Mouse (Mus musculus) CH12.LX (cell line): Measurements from ENCODE around the gene Magi2. TPM values are rescaled to one million over a fixed set of nuclear protein-coding genes. Genes with fewer than 3 reads are reported as not detected.

ENCODE experiments used
- DNase-seq: peaks from one replicate; pipeline ENCODE4 v3.0.0-alpha.2; 2013; ENCODE audit errors: extremely low read depth
- H3K27ac ChIP-seq: 2 replicates; pipeline ENCODE4 v1.5.1; 2012; ENCODE audit warnings: low read depth, mild to moderate bottlenecking, control low read depth, moderate library complexity; ENCODE audit not compliant: insufficient read depth
- H3K27me3 ChIP-seq: replicated peaks from 2 replicates; pipeline ENCODE3; 2012; ENCODE audit warnings: inconsistent platforms
- H3K36me3 ChIP-seq, 2 experiments: replicated peaks in 1 of 2; 2 replicates each; pipeline versions ENCODE3 to v1.6.1; 2012; ENCODE audit warnings: inconsistent platforms in 1 of 2, low read length in 1 of 2, mild to moderate bottlenecking in 1 of 2, mixed read lengths in 1 of 2, moderate library complexity in 1 of 2; ENCODE audit not compliant: control insufficient read depth in 1 of 2, insufficient read depth in 1 of 2
- H3K4me1 ChIP-seq, 2 experiments: 2 replicates each; pipeline ENCODE4 v1.6.1; 2012; ENCODE audit warnings: inconsistent platforms in 1 of 2, moderate library complexity in 1 of 2; ENCODE audit not compliant: insufficient read depth in 2 of 2, control insufficient read depth in 1 of 2
- H3K4me2 ChIP-seq: 2 replicates; pipeline ENCODE4 v1.6.1; 2012; ENCODE audit warnings: low read depth, mild to moderate bottlenecking, control low read depth; ENCODE audit not compliant: poor library complexity, insufficient read depth, severe bottlenecking
- H3K4me3 ChIP-seq, 3 experiments: fragments of 150-350 bp in 1 of 3; sonication (generic) in 1 of 3; replicated peaks in 1 of 3; 2 replicates each; pipeline versions ENCODE3 to v1.5.1; 2011 to 2012; ENCODE audit warnings: low read depth in 2 of 3, low read length in 2 of 3, mild to moderate bottlenecking in 2 of 3, moderate library complexity in 2 of 3, control low read depth in 1 of 3, improper control_type of control experiment in 1 of 3, inconsistent platforms in 1 of 3, mixed read lengths in 1 of 3; ENCODE audit not compliant: poor library complexity in 1 of 3
- H3K79me2 ChIP-seq: replicated peaks from 2 replicates; pipeline ENCODE4 v1.6.1; 2012; ENCODE audit warnings: mild to moderate bottlenecking, moderate library complexity; ENCODE audit not compliant: control insufficient read depth, poor library complexity, insufficient read depth, severe bottlenecking; ENCODE audit errors: extremely low read depth
- H3K9ac ChIP-seq: 2 replicates; pipeline ENCODE4 v1.6.1; 2012; ENCODE audit warnings: low read depth, mild to moderate bottlenecking, control low read depth, moderate library complexity; ENCODE audit not compliant: insufficient read depth
- H3K9me3 ChIP-seq: replicated peaks from 2 replicates; pipeline ENCODE3; 2012; ENCODE audit warnings: low read length, inconsistent platforms, mixed read lengths
- BHLHE40 ChIP-seq: IDR thresholded peaks from 2 replicates; pipeline ENCODE4 v1.6.1; 2011; ENCODE audit warnings: mild to moderate bottlenecking, low read depth, low read length, improper control_type of control experiment
- CHD1 ChIP-seq: IDR thresholded peaks from 2 replicates; pipeline ENCODE4 v1.6.1; 2012; ENCODE audit warnings: low read depth, low read length, improper control_type of control experiment, inconsistent platforms
- CHD2 ChIP-seq: IDR thresholded peaks from 2 replicates; pipeline ENCODE4 v1.6.1; 2011; ENCODE audit warnings: low read length, improper control_type of control experiment
- CTCF ChIP-seq, 2 experiments: IDR thresholded peaks in 1 of 2; conservative IDR thresholded peaks in 1 of 2; 2 replicates each; pipeline ENCODE4 v1.5.1; 2011 to 2012; ENCODE audit warnings: low read depth in 2 of 2, low read length in 2 of 2, improper control_type of control experiment in 1 of 2, inconsistent platforms in 1 of 2, mild to moderate bottlenecking in 1 of 2, moderate library complexity in 1 of 2
- EP300 ChIP-seq: IDR thresholded peaks from 2 replicates; pipeline ENCODE4 v1.6.1; 2011; ENCODE audit warnings: low read length, improper control_type of control experiment
- ETS1 ChIP-seq: conservative IDR thresholded peaks from 2 replicates; pipeline ENCODE4 v1.6.1; 2012; ENCODE audit warnings: low read depth, mild to moderate bottlenecking, inconsistent platforms, low read length, improper control_type of control experiment, moderate library complexity
- GABPA ChIP-seq: IDR thresholded peaks from 2 replicates; pipeline ENCODE4 v1.6.1; 2012; ENCODE audit warnings: low read depth, low read length, improper control_type of control experiment, inconsistent platforms; ENCODE audit not compliant: insufficient replicate concordance
- IRF4 ChIP-seq: IDR thresholded peaks from 2 replicates; pipeline ENCODE4 v1.6.1; 2014; ENCODE audit warnings: low read depth, mild to moderate bottlenecking, inconsistent platforms, low read length, improper control_type of control experiment
- MAFK ChIP-seq: IDR thresholded peaks from 2 replicates; pipeline ENCODE4 v1.6.1; 2011; ENCODE audit warnings: low read length, improper control_type of control experiment; ENCODE audit not compliant: insufficient replicate concordance
- MXI1 ChIP-seq: IDR thresholded peaks from 2 replicates; pipeline ENCODE4 v1.6.1; 2011; ENCODE audit warnings: mild to moderate bottlenecking, low read depth, low read length, improper control_type of control experiment
- NELFE ChIP-seq: IDR thresholded peaks from 2 replicates; pipeline ENCODE4 v1.6.1; 2011; ENCODE audit warnings: low read depth, low read length, improper control_type of control experiment
- POLR2A ChIP-seq: IDR thresholded peaks from 2 replicates; pipeline ENCODE4 v1.6.1; 2011; ENCODE audit warnings: low read depth, mild to moderate bottlenecking, improper control_type of control experiment, low read length
- RAD21 ChIP-seq: IDR thresholded peaks from 2 replicates; pipeline ENCODE4 v1.6.1; 2011; ENCODE audit warnings: low read depth, mild to moderate bottlenecking, low read length, improper control_type of control experiment, moderate library complexity
- RCOR1 ChIP-seq: conservative IDR thresholded peaks from 2 replicates; pipeline ENCODE4 v1.6.1; 2012; ENCODE audit warnings: low read depth, mild to moderate bottlenecking, inconsistent platforms, low read length, improper control_type of control experiment
- SIN3A ChIP-seq: IDR thresholded peaks from 2 replicates; pipeline ENCODE4 v1.6.1; 2012; ENCODE audit warnings: low read length, improper control_type of control experiment, inconsistent platforms
- TCF12 ChIP-seq: IDR thresholded peaks from 2 replicates; pipeline ENCODE4 v1.6.1; 2014; ENCODE audit warnings: low read depth, mild to moderate bottlenecking, inconsistent platforms, low read length, improper control_type of control experiment
- UBTF ChIP-seq: IDR thresholded peaks from 2 replicates; pipeline ENCODE4 v1.6.1; 2012; ENCODE audit warnings: low read depth, mild to moderate bottlenecking, inconsistent platforms, low read length, improper control_type of control experiment, moderate library complexity
- USF2 ChIP-seq: conservative IDR thresholded peaks from 2 replicates; pipeline ENCODE4 v1.6.1; 2011; ENCODE audit warnings: low read depth, low read length, improper control_type of control experiment
- ZKSCAN1 ChIP-seq: IDR thresholded peaks from 2 replicates; pipeline ENCODE4 v1.6.1; 2012; ENCODE audit warnings: low read depth, inconsistent platforms, low read length, improper control_type of control experiment, borderline replicate concordance
- ZNF384 ChIP-seq: IDR thresholded peaks from 2 replicates; pipeline ENCODE4 v1.6.1; 2012; ENCODE audit warnings: low read depth, low read length, improper control_type of control experiment, inconsistent platforms
- dilution Hi-C: fragments of 300-500 bp; cut with MboI; formaldehyde crosslinking; loops from 2 replicates; pipeline ENCODE4 v1.14.3; 2020; ENCODE audit warnings: low sequenced_read_pairs; ENCODE audit not compliant: extremely low pct_unique_long_range_greater_than_20kb, extremely low pct_ligation_motif_present
- in situ Hi-C: fragments of 300-500 bp; cut with MboI; formaldehyde crosslinking; loops from 3 replicates; pipeline ENCODE4 v1.14.3; 2019; ENCODE audit warnings: low sequenced_read_pairs, low pct_ligation_motif_present, low pct_unique_long_range_greater_than_20kb, mixed read lengths
- polyA plus RNA-seq: library from polyadenylated mRNA; unstranded; fragments of >175 nt; gene quantifications from 2 replicates; pipeline ENCODE4 v1.2.1, GENCODE M21; 2012; ENCODE audit warnings: low read depth; ENCODE audit not compliant: insufficient read length
- total RNA-seq, 2 experiments: library from RNA; depleted of rRNA; stranded (reverse); fragments of 300-350 nt in 1 of 2; fragments of >200 nt in 1 of 2; gene quantifications; 2 replicates each; pipeline ENCODE4 v1.2.3; 2012 to 2014

Gene Magi2
- total and polyA plus RNA-seq, 3 experiments, result 0.37 to 0.63 (median 0.42) TPM

DNA sequence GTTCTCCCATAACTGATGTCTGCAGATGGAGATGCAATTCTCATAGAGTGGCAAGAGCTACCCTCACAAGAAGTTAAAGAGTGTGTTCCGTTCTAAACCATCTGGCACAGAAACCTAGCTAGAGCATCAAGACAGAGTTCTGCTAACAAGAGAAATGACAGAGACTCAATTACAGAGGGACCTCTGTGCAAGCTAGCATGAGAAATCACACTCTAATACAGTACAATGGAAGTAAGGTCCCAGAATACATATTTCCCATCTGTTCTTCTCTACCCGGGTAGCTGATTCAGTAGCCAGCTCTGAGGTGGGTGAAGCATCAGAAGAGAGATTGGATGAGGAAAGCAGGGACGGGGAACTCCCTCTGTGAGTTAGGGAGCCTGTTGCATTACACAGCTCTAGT, 1351.8 kb downstream of the Magi2 start:
- dilution Hi-C loops, result no loop called here
- Histone ChIP-seq H3K4me2 (no peak overlapping the region), H3K27ac (no peak overlapping the region), H3K4me1 (peaks cover 0 to 10% of the 10 kb centered on the region in 2 experiments; a peak in 1 of 4 replicates), H3K4me3 (no peak overlapping the region), H3K9me3 (no peaks in the 10 kb centered on the region), H3K27me3 (no peaks in the 10 kb centered on the region), H3K36me3 (no peaks in the 10 kb centered on the region), H3K9ac (no peak overlapping the region), H3K79me2 (no peaks in the 10 kb centered on the region)
- DNase-seq, result no peak
- TF ChIP-seq ZKSCAN1 (no peak), USF2 (no peak), NELFE (no peak), ZNF384 (no peak), RAD21 (no peak), GABPA (no peak), UBTF (no peak), SIN3A (no peak), ETS1 (no peak), EP300 (no peak), CTCF (conservative IDR thresholded peaks at IDR 0.05 in 1 of 2, IDR thresholded peaks at IDR 0.05 in 1 of 2; ENCODE audit: low read depth in 2 of 2, low read length in 2 of 2) (no peak), TCF12 (no peak), CHD1 (no peak), CHD2 (no peak), BHLHE40 (no peak), RCOR1 (no peak), IRF4 (no peak), MAFK (no peak)
- in situ Hi-C loops, result no loop called here

DNA sequence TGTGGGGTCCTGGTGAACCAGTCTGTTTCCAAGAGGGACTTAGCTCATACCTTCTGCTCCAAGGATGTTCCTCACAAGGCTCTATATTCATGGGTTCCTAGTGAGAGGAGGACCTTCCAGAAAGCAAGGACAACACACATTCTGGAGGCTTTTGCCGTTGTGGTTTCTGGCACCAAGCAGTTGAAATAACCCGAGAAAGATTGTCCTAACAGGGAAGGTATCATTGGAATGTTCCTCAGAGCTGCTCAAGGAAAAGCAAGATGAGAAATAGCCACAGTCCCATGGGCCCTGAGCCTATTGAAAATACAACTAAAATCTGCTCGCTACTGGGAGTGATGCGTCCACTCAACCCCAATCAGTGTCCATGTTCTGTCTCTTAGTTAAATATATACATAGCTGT, 1353.8 kb downstream of the Magi2 start:
- DNase-seq, result no peak
- TF ChIP-seq SIN3A (no peak), MXI1 (no peak), POLR2A (no peak), IRF4 (no peak)
- TF ChIP-seq, all 38 proteins: peak for 0
- Histone ChIP-seq H3K36me3 (no peaks in the 10 kb centered on the region), H3K9me3 (no peaks in the 10 kb centered on the region), H3K9ac (no peak overlapping the region), H3K79me2 (no peaks in the 10 kb centered on the region), H3K4me1 (peaks cover 0 to 10% of the 10 kb centered on the region in 2 experiments; a peak in 1 of 4 replicates), H3K4me2 (no peak overlapping the region), H3K27ac (no peak overlapping the region), H3K27me3 (no peaks in the 10 kb centered on the region), H3K4me3 (no peak overlapping the region)
- dilution Hi-C loops (no loop called here), in situ Hi-C loops (no loop called here)
